Mouse (Mus musculus) activated CD4-positive, CD25-positive, alpha-beta regulatory T cell, adult 4 months (primary cell): ENCODE measurements around the gene 1700088E04Rik. TPM values are rescaled to one million over a fixed set of nuclear protein-coding genes. Genes with fewer than 3 reads are reported as not detected.

ENCODE experiments used
- ATAC-seq: one replicate; pipeline ENCODE4 v1.8.0; 2017
- polyA plus RNA-seq, 2 experiments: library from polyadenylated mRNA; unstranded; fragments of 100-300 nt; shearing (Covaris generic); gene quantifications; one replicate each; pipeline ENCODE4 v1.2.1; 2017

1700088E04Rik gene
- polyA plus RNA-seq, 2 experiments from 2014 or later: 7.0 to 7.3 TPM

GRCm38 (mm10) chr15:79130782-79131181 is 10.3 kb downstream of the 1700088E04Rik start:
- ATAC-seq: no peak

- no peak for ATAC-seq
These were observed 11.7 kb downstream of the 1700088E04Rik start for GRCm38 (mm10) chr15:79129311-79129710.

DNA sequence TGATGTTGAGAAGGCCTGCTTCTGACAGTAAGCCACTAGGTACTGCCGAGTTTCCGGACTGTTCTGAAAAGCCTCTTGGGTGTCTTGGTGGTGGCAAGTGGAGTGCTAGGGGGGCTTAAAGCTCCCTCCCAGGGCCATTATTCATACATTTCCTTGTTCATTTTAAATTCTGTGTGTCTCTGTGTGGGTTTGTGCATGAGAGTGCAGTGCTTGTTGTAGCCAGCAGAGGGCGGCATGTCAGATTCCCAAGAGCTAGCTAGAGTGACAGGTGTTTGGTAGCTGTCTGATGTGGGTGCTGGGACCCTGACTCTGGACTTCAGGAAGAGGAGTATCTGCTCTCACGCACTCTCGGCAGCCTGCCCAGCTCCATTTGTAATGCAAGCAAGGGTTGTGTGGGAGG is 12.8 kb downstream of the 1700088E04Rik start:
- ATAC-seq: no peak

DNA sequence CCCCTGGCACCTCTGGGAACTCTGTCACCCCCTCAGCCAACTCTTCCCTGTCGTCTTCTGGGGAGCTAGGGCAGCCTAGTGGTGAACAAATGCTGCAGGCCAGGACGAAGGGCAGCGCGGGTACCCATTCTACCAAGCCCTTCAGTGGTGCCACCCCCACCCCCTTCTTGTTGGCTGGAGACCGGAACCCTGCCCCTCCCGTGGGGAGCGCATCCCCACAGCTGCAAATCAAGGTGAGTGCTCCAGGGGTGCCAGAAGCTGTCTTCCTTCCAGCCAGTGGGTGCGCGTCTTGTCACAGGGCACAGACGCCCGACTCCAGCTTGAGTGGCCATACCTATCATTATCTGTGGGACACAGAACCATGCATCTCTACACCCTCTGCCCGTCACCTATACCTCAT is 14.0 kb downstream of the 1700088E04Rik start:
- no peak for ATAC-seq

DNA sequence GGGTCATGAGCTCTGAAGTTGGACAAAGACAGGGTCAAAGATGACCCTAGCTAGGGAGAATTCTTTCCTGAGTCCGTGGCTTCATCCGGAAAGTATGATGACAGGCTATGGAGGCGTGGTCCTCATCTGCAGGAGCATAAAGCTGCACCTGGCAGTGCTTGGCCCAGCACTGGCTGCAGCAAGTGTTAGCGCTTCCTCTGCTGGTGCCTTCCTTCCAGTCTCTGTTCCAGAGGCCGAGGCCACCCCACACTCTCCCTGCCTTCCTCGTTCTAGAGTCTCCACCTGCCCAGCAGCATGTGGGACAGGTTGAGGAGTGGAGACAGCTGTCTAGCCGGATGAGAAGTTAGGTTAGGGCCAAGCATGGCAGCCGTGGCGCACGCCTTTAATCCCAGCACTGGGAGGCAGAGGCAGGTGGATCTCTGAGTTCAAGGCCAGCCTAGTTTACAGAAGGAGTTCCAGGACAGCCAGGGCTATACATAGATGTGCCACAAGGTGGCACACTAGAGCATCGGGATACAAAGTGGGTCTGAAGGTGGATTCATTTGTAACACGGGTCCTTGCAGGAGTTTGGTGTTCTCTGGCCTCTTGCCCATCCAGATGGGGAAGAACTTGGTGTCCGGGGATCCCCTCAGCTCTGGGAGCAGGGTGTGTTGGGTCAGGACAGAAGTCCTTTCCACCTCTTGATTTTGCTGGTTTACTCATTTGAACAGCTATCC is 14.7 kb downstream of the 1700088E04Rik start:
- no peak for ATAC-seq

DNA sequence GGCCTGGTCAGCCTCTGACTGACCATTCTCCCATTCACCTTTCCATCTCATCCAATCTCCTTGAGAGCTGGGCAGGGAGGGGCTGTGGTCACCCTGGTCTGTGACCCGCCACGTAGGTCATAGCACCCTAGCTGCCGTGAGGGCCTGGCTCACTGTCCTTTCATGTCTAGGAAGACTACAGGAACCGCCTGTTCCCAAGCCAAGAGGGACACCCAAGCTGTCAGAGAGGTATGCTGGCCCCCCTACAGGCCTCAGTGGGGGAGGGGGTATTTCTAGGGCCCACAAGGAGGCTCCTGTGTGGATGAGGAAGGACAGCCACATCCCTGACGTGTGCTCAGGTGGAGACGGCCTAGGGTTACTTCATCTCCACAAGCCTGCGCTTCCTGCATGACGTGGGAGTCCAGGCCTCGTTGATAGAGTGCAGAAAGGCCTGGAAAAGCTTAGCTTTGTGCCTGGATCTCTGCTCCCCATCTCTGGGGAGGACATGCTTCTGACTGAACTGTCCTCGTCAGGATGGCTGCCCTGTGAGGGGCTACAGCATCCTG is 16.6 kb downstream of the 1700088E04Rik start:
- ATAC-seq: no peak

GRCm38 (mm10) chr15:79123751-79124150 is 17.3 kb downstream of the 1700088E04Rik start:
- no peak for ATAC-seq

- ATAC-seq: no peak
These were observed 18.5 kb downstream of the 1700088E04Rik start for GRCm38 (mm10) chr15:79122546-79122945.

DNA sequence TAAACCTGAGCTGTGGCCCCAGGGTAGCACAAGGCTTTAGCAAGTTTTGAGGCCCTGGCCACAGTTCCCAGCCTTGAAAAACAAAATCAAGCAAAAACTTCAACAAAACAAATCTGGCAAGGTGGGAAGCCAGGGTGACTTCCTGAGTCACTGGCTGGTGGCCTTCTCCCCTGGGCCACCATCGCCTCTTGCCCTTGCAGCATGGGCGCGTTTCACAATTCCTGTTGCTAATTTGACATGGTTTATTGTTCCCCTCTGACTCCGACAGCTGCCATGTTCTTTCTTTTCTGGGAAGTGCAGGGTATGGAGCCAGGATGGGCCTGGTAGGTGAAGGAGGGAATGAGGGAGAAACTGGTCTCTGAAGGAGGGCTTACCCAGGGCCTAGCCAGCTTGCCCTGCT is 18.9 kb downstream of the 1700088E04Rik start:
- no peak for ATAC-seq

DNA sequence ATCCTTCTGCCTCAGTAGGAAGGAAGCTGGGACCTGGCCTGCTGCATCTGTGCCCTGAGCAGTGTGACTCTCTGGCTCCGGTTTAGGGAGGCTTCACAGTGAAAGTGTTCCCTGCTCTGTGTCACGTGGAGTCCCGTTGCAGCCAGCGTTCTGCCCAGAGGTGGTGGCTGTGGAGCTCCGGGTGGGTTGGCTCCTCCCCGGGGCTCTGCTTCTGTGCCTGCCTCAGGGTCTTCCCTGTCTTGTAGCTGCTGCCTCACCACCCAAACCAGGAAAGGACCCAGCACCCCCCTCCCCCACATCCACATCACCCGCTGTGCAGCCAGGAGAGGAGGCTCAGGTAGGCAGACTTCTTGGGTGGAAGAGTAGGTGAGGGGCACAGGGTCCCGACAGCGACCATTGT is 21.6 kb downstream of the 1700088E04Rik start:
- no peak for ATAC-seq

DNA sequence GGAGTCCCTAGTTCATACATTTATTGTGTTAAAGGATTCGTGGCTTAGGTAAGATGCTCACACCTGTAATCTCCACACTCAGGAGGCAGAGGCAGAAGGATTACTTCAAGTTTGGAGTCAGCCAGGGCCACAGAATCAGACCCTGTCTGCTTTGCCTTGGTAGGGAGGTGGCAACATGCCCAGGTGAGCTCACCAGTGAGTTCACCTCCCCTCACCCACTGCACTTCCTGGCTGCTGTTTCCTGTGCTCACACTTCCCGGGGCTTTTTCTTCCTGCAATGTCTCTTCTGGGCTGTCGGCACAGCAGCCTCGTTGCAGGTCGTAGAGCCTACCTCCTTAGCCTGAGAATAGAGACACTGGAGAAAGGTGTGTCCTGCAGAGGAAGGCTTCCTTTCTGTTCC is 25.8 kb downstream of the 1700088E04Rik start:
- ATAC-seq: peak; percentile 87

GRCm38 (mm10) chr15:79111774-79112173 is 29.3 kb downstream of the 1700088E04Rik start:
- no peak for ATAC-seq

DNA sequence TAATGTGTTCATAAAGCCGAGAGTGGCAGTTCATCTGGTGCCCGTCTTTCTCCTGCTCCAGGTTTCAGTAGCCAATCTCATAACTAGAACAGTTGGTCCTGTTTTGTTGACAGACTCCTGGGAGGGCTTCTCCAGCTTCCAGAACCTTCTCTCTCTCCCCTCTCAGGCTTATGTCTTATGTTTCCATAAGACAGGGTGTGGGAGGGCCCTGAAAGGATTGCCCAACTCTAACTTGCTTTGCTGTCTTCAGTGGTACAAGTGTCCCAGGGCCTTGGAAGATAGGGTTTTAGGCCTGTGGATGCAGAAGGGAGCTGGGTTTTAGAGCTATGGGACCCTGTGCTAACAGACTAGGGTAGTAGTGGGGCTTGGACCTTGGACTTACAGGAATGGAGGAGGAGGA is 30.5 kb downstream of the 1700088E04Rik start:
- no peak for ATAC-seq

DNA sequence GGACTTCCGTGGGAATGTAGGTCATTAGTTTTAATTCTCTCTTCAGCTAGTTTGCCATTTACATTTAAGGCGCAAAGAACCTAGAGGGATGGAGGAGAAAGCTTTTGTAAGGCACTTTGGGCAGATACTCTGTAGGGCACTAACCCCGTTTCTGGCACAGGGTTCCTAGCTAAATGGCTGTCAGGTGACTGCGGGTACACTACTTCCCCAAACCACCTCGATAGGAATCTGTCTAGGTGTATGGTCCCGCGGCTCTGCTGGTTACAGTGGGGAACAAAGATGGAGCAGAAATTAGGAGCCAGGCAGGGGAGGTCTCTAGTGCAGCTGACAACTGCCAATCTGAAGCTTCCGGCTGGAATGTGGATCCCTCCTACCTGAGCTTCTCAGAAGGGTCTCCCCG is 31.0 kb downstream of the 1700088E04Rik start:
- ATAC-seq: no peak

GRCm38 (mm10) chr15:79109321-79109934 is 31.6 kb downstream of the 1700088E04Rik start:
- peak; percentile 55 for ATAC-seq

DNA sequence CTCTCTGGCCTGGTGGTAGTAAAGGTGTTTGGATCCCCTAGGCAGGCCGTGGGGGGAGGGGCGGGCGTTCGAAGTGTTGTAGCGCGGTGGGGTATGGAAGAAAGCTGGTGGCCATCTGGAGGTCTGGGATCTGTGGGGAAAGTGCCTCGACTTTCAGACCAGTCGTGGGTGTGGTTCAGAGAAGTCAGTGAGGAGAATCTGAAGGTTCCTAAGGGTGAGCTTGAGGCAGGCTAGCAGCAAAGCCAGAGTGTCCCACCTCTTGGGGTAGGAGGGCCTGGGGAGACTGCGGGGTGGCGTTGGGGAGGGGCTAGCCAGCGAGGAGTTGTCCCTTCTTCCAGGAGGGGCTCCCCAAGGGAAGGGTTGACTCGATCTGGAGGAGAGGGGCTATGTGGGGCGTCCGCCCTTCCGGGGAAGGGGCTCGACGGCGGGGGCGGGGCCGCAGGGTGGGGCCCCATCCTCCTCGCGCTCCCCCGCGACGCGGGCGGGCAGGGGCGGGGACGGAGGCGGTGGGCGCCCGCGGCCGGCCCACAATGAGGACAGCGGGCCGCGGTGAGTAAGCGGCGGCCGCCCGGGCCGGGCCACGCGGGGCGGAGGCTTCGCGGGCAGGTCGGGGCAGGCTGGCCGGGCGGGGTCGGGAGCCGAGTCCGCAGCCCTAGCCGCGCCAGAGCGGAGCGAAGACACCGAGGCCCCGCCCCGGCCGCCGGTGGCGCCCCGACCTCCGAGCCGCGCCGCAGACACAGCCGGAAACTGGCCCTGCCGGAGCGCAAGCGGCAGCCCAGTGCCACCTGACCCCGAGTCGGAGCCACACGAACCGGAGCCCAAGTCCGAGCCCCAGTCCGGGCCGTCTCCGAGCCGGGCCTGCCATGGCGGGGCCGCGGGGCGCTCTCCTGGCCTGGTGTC is 32.4 kb downstream of the 1700088E04Rik start, which contains the start of gene Micall1:
TSS of gene Micall1 (plus strand) at position 478 of the 900 bp plus-strand sequence.
- peak; percentile 80 for ATAC-seq

DNA sequence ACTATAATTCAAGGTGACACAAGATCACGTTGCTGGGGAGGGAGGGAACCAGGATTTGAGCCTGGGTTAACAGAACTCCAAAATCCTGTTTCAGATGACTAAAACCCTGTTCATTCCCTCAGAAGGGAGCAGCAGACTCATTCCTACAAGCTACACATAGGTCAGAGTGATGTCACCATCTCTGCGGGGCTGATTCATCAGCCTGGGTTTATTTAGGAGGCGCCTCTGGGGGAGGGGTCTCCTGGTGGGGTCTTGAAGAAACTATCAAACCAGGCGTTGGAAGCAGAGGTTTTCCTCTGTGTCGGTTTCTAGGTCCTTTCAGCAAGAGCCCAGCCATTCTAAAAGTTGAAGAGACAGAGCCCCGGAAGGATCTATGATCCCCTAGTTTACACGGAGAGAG is 33.1 kb downstream of the 1700088E04Rik start:
- no peak for ATAC-seq

- no peak for ATAC-seq
These were observed 35.2 kb downstream of the 1700088E04Rik start for GRCm38 (mm10) chr15:79105804-79106203.

DNA sequence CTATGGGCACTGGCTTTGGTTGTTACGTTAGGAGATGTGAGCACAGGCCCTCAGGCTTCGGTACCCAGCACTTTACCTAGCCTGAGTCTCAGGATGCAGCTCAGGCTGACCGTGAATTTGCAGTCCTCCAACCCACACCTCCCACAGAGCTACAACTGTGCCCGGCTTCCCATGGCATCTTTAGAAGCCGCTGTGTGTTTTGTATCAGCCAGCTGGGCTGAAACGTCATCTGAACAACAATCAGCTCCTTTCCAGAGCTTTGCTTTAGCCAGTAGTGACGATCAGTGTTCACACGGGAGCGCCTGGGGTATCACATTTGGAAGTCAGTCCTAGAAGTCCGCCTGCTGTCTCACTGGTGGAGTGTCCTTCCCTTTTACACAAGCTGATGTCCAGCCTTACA is 37.8 kb downstream of the 1700088E04Rik start:
- no peak for ATAC-seq

DNA sequence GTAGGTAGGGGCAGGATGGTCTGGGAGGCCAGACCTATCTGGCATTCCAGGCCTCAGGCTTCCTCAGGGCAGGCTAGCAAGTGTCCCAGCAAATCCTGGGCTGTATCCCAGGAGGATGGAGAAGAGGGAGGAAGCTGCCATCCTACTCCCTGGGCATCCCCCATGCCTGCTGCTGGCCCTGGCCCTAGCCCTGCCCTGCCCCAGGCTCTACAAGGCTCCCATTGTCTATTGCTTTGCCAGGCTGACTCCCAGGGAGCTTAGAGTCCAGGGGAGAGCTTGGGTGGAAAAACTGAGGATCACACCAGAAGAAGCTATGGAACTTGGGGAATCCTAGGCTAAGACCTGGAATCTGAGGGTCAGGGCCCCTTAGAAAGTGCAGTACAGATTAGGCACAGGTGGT is 39.5 kb downstream of the 1700088E04Rik start:
- ATAC-seq: no peak

- ATAC-seq: no peak
These were observed 40.7 kb downstream of the 1700088E04Rik start for GRCm38 (mm10) chr15:79100391-79100790.

GRCm38 (mm10) chr15:79099456-79099855 is 41.6 kb downstream of the 1700088E04Rik start:
- ATAC-seq: no peak

- no peak for ATAC-seq
These were observed 42.2 kb downstream of the 1700088E04Rik start for GRCm38 (mm10) chr15:79098868-79099267.
